Mouse (Mus musculus) embryonic facial prominence, embryonic 11.5 days (tissue): ENCODE results near the gene Frs2. TPM values are rescaled to one million over a fixed set of nuclear protein-coding genes. Genes with fewer than 3 reads are reported as not detected.

ENCODE experiments used
- ATAC-seq: fragments of 200-750 bp; cut with Nextera tagmentation; replicated peaks from 2 replicates; pipeline ENCODE4 v1.8.0; 2017; ENCODE audit warnings: low read depth; ENCODE audit not compliant: insufficient number of reproducible peaks, low FRiP score, low TSS enrichment
- DNase-seq: peaks from one replicate; pipeline ENCODE4 v3.0.0-alpha.2; 2015; ENCODE audit warnings: low spot score
- H3K27ac ChIP-seq: fragments of 300-500 bp; sonication (generic); replicated peaks from 2 replicates; pipeline ENCODE4 v1.5.1; 2014; ENCODE audit warnings: mild to moderate bottlenecking, low read depth, low read length, control low read depth
- H3K27me3 ChIP-seq: fragments of 300-500 bp; sonication (generic); 2 replicates; pipeline ENCODE4 v1.6.1; 2014; ENCODE audit warnings: mild to moderate bottlenecking, low read length, moderate library complexity, mixed read lengths; ENCODE audit not compliant: control insufficient read depth, insufficient read depth
- H3K36me3 ChIP-seq: fragments of 300-500 bp; sonication (generic); replicated peaks from 2 replicates; pipeline ENCODE4 v1.6.1; 2014; ENCODE audit warnings: low read depth, mild to moderate bottlenecking, low read length, moderate library complexity, mixed read lengths; ENCODE audit not compliant: control insufficient read depth, insufficient read depth
- H3K4me1 ChIP-seq: fragments of 300-500 bp; sonication (generic); 2 replicates; pipeline ENCODE4 v1.6.1; 2014; ENCODE audit warnings: low read length, mixed read lengths; ENCODE audit not compliant: control insufficient read depth, insufficient read depth
- H3K4me2 ChIP-seq: fragments of 300-500 bp; sonication (generic); 2 replicates; pipeline ENCODE4 v1.6.1; 2014; ENCODE audit warnings: low read depth, mild to moderate bottlenecking, control low read depth, low read length, moderate library complexity
- H3K4me3 ChIP-seq: fragments of 300-500 bp; sonication (generic); 2 replicates; pipeline ENCODE4 v1.5.1; 2014; ENCODE audit warnings: low read depth, low read length, control low read depth
- H3K9ac ChIP-seq: fragments of 300-500 bp; sonication (generic); replicated peaks from 2 replicates; pipeline ENCODE4 v1.6.1; 2014; ENCODE audit warnings: mild to moderate bottlenecking, control low read depth, low read length
- H3K9me3 ChIP-seq: fragments of 300-500 bp; sonication (generic); replicated peaks from 2 replicates; pipeline ENCODE4 v1.6.1; 2016; ENCODE audit warnings: mild to moderate bottlenecking, low read length, inconsistent platforms, mixed read lengths; ENCODE audit not compliant: control insufficient read depth
- WGBS: fragments of 180-500 bp; shearing (Covaris S2); extraction: QIAGEN DNeasy Blood & Tissue Kit; methylation state at CpG from one replicate; pipeline ENCODE4 v1.1.7; 2014; 5-methylcytosine and 5-hydroxymethylcytosine counted together
- polyA plus RNA-seq: library from polyadenylated mRNA; unstranded; fragments of >200 nt; fragmentation: Nextera tagmentation; extraction: Ambion mirVana; gene quantifications from 2 replicates; pipeline ENCODE4 v1.2.1, GENCODE M21; 2014

Gene Frs2
- polyA plus RNA-seq, 1 experiment from 2014 or later, result 25.5 TPM

DNA sequence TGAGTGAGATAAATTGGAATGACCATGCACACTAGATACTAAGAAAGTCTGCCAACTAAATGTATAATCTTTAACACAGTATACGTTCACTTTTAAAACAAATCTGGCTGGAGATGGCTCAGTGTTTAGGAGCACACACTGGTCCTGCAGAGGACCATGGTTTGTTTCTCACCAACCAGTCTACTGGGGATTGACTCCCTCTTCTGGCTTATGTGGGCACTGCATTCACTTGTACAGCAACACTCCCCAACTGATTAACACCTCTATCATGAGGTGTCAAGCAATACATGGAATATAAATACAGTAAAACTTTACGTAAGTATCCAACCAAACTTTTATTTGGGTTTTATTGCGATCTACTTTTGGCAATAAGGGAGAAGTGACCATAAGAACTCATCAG, 79.2 kb downstream of the Frs2 start:
- WGBS, result 94% methylated on average over 3 of the region's 3 CpGs
- DNase-seq (no peak), ATAC-seq (no peak)
- Histone ChIP-seq H3K27ac (no peak overlapping the region), H3K4me3 (no peak overlapping the region), H3K36me3 (no peaks in the 10 kb centered on the region; the same call in 1 of the 2 replicates), H3K4me2 (no peak overlapping the region), H3K9ac (no peak overlapping the region), H3K4me1 (no peaks in the 10 kb centered on the region), H3K9me3 (no peaks in the 10 kb centered on the region), H3K27me3 (no peaks in the 10 kb centered on the region)

GRCm38 (mm10) chr10:117064076-117064475, 84.3 kb downstream of the Frs2 start:
- ATAC-seq (no peak), DNase-seq (no peak)
- Histone ChIP-seq H3K27me3 (no peaks in the 10 kb centered on the region), H3K9ac (peak overlapping the region; percentile 58), H3K36me3 (peaks cover 4% of the 10 kb centered on the region), H3K9me3 (no peaks in the 10 kb centered on the region), H3K4me2 (no peak overlapping the region), H3K4me1 (no peaks in the 10 kb centered on the region), H3K4me3 (peak overlapping the region; percentile 12; the same call in 1 of the 2 replicates), H3K27ac (no peak overlapping the region)
- 10% methylated on average over 7 of the region's 7 CpGs for WGBS

DNA sequence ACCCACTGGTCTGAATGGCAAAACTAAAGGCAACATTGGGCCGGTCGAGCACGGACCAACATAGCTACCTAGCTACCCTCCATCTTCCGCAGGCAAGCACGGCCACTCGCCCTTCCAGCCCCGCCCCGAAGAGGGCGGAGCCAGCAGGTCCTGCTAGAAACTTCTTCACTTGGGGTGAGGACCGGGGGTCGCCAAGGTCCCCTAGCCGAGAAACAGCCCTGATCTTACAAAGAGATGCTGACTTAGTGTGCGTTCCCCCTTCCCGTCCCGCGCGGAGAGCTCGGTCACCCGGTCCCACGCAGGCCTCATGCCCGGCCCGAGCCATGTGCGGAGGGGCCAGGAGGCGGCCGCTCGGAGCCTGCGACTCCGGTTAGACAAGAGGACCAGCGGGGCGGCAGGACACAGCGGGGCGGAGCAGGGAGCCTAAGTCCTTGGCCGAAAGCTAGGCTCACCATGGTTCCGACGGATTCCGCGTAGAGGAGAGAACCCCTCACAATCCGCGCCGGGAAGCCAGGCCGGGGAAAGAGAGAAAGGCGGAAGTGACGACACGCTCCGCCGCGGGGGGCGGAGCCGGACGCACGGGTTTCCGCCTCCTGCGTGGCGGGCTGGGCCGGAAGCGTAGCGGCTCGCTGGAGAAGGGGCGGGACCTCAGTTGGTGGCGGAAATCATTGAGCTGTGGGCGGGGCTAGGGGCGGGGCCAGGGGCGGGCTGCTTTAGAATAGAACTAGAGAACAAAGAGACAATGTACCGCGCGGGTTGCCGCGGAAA, 84.9 kb downstream of the Frs2 start, which contains the start of gene Cct2:
Cct2 (minus strand) TSS at position 561 of the 768 bp plus-strand sequence.
- under 1% methylated on average over 65 of the region's 68 CpGs for whole genome bisulfite sequencing

GRCm38 (mm10) chr10:117062894-117063253, 85.5 kb downstream of the Frs2 start:
- peaks cover 7% of the 10 kb centered on the region for H3K36me3 ChIP-seq
- no peaks in the 10 kb centered on the region for H3K4me1 ChIP-seq
- no peak overlapping the region for H3K27ac ChIP-seq
- no peaks in the 10 kb centered on the region for H3K27me3 ChIP-seq
- H3K9me3 ChIP-seq, result no peaks in the 10 kb centered on the region
- peak overlapping the region; percentile 76 for H3K9ac ChIP-seq
- H3K4me2 ChIP-seq, result peak overlapping the region; percentile 61
- no peak for DNase-seq
- ATAC-seq, result no peak
- 4% methylated on average over 15 of the region's 15 CpGs for WGBS
- H3K4me3 ChIP-seq, result peak overlapping the region; percentile 64

More for the DNA sequence above, 84.9 kb downstream of the Frs2 start, which contains the start of gene Cct2:
- peak; percentile 98 for DNase-seq
- no peaks in the 10 kb centered on the region for H3K27me3 ChIP-seq
- H3K36me3 ChIP-seq, result peaks cover 7% of the 10 kb centered on the region
- H3K4me3 ChIP-seq, result peak within 1 kb of the TSS; percentile 64
- H3K4me1 ChIP-seq, result no peaks in the 10 kb centered on the region
- no peaks in the 10 kb centered on the region for H3K9me3 ChIP-seq
- peak within 1 kb of the TSS; percentile 76 for H3K9ac ChIP-seq
- ATAC-seq, result peak; percentile 89
- H3K27ac ChIP-seq, result no peak within 1 kb of the TSS
- H3K4me2 ChIP-seq, result peak within 1 kb of the TSS; percentile 61

DNA sequence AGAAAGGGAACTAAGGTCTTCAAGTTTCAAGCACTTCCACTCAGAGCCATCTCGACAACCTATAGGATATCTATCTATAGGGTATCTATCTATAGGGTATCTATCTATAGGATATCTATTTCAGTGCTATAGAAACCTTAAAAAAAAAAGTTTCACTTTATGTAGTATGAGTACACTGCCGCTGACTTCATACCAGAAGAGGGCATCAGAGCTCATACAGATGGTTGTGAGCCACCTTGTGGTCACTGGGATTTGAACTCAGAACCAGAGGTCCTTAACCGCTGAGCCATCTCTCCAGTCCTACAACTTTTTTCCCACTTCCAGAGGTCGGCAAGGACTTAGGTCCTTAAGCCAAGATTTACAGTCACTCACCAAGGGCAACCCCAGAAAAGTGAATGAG, 92.7 kb downstream of the Frs2 start:
- DNase-seq (no peak), ATAC-seq (no peak)
- no peaks in the 10 kb centered on the region for H3K27me3 ChIP-seq
- peaks cover 39% of the 10 kb centered on the region for H3K36me3 ChIP-seq
- 91% methylated on average over 4 of the region's 4 CpGs for WGBS
- H3K9ac ChIP-seq, result no peak overlapping the region
- H3K4me1 ChIP-seq, result no peaks in the 10 kb centered on the region
- no peak overlapping the region for H3K27ac ChIP-seq
- no peak overlapping the region for H3K4me3 ChIP-seq
- H3K9me3 ChIP-seq, result no peaks in the 10 kb centered on the region
- H3K4me2 ChIP-seq, result no peak overlapping the region

- DNase-seq (no peak), ATAC-seq (no peak)
- peaks cover 17% of the 10 kb centered on the region for H3K36me3 ChIP-seq
- H3K27ac ChIP-seq, result no peak overlapping the region
- H3K27me3 ChIP-seq, result no peaks in the 10 kb centered on the region
- H3K4me3 ChIP-seq, result no peak overlapping the region
- H3K4me1 ChIP-seq, result no peaks in the 10 kb centered on the region
- 88% methylated on average over 4 of the region's 4 CpGs for WGBS
- H3K9me3 ChIP-seq, result no peaks in the 10 kb centered on the region
- no peak overlapping the region for H3K4me2 ChIP-seq
- no peak overlapping the region for H3K9ac ChIP-seq
Measured at GRCm38 (mm10) chr10:117049961-117050597, 98.3 kb downstream of the Frs2 start.

GRCm38 (mm10) chr10:117049253-117049652, 99.1 kb downstream of the Frs2 start:
- H3K4me1 ChIP-seq, result no peaks in the 10 kb centered on the region
- WGBS, result 85% methylated on average over 4 of the region's 4 CpGs
- no peak overlapping the region for H3K4me2 ChIP-seq
- H3K27me3 ChIP-seq, result no peaks in the 10 kb centered on the region
- no peak for DNase-seq
- no peaks in the 10 kb centered on the region for H3K9me3 ChIP-seq
- peaks cover 15% of the 10 kb centered on the region for H3K36me3 ChIP-seq
- no peak overlapping the region for H3K4me3 ChIP-seq
- no peak for ATAC-seq
- no peak overlapping the region for H3K27ac ChIP-seq
- H3K9ac ChIP-seq, result no peak overlapping the region
